Mouse (Mus musculus) frontal cortex, postnatal 10 days (tissue): ENCODE measurements at regions not wholly inside any gene's neighbourhood (a gene's known extent, or its start where the extent isn't known, plus 50 kb on each side); places are given as distances from the start of the nearest gene placed in this dataset.

Experiments used
- DNase-seq, 2 experiments: peaks; one replicate each; pipeline ENCODE4 v3.0.0; 2022; ENCODE audit warnings: low spot score in 2 of 2, mixed read lengths in 1 of 2

GRCm38 (mm10) chr5:28567341-28567905 lies 100.4 kb upstream of the Shh start:
- DNase-seq, result no peak

- DNase-seq, result no peak
These were observed 96.3 kb upstream of the Shh start for GRCm38 (mm10) chr5:28563401-28563800.

DNA sequence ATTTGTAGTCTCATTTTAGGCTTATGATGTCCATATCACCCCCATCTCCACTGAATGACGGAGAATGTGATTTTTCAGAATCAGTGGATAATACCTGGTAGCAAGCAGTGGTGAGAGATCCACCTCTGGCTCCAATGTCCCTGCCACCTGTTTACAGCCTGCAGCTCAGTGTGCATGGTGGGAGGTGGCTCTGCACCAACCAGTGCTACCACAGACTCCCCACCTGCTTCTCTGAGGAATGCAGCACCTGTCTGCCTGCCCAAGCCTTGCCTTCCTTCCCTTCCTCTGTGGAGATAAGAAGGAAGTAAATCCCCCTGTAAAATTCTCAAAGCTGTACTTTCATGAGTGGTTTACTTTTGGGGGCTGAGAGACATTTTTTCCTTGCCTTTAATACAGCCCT lies 95.9 kb upstream of the Shh start:
- no peak for DNase-seq

GRCm38 (mm10) chr5:28553543-28553942 lies 86.5 kb upstream of the Shh start:
- no peak for DNase-seq

- DNase-seq, result no peak
These were observed 63.3 kb upstream of the Shh start for GRCm38 (mm10) chr5:28530202-28530855.

- DNase-seq, result no peak
These were observed 59.4 kb upstream of the Shh start for GRCm38 (mm10) chr5:28526435-28526834.

DNA sequence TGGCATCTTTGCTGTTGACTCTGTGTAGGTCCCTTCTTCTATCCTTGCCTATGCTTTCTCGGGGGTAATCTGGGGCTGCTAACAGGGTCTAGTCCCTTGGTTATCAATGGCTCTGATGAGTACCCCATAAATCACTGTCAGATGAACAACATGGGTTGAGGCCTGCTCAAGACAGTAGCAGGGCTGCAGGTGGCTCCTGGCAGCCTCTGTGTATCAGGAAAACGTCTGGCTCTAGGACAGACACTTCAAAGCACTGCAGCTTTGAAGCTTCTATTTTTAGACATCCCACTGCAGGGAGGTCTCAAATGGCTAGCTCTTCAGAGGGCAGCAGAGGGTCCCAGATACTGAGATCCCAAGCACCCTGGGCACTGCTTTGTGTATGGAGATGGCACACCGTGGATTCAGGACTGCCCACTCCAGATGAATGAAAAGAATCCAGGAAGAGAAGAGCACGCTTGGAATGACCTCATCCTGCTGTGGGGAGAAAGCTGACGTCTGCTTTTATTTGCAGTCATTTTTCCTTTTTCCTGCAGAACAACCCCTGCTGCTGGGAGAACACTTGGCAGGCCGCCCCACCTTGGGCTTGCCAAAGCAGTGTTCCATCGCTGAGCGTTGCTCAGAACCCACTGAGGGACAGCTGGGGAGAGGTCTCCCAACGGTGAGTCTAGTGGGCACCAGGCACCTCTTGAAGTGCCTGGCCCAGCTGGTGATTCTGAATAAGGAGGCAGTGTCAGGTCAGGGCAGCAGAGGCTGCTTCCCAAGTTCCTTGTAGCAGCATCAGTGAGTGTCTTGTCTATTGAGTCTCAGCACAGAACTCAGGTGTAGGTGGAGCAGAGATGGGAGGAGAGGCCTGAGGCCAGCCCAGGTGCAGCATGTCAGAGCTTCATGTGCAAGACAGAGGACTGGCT lies 54.0 kb upstream of the Shh start:
- DNase-seq, result peak; percentile 50 to 55

DNA sequence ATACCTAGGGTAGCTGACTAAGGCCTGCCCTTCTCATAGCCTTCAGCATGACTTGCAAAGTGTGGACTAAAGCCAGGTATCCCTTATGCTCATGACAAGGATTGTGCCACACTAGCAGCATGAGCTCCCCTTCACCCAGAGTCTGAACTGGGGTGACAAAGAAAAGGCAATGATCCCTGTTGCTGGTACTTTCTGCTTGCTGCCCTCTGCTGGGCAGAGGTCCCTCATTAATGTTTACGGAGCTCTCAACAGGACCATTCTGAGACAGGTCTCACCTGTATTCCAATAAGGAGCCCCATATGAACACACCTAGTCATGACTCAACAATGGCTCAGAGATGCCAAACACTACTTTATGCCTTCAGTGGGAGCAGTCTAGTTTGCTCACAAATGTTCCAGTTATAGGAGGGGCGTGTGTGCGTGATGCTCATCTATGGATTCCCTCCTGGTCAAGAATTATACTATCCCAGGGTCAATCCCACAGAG lies 52.0 kb upstream of the Shh start:
- DNase-seq, result no peak
